Mouse (Mus musculus) adrenal gland, postnatal 36 days (tissue): ENCODE results near the gene Gm13285. TPM values are rescaled to one million over a fixed set of nuclear protein-coding genes. Genes with fewer than 3 reads are reported as not detected.
"Not testable (repeated sequence)": the region's sequence is repeated elsewhere in the genome, so short reads cannot be mapped to it uniquely, and the experiment has no call there.

Source experiments
- DNase-seq, 2 experiments: peaks; one replicate each; pipeline ENCODE4 v3.0.0; 2021; ENCODE audit warnings: mixed read lengths in 1 of 2
- long read RNA-seq, 2 experiments: library from polyadenylated mRNA; stranded (forward); transcript quantifications; one replicate each; pipeline ENCODE4 v2.0.0; 2021; ENCODE audit warnings: borderline sequencing depth in 2 of 2
- total RNA-seq, 2 experiments: library from RNA; stranded (reverse); gene quantifications; 2 replicates each; pipeline ENCODE4 v1.2.3; 2021

The Gm13285 gene
- not detected for total RNA-seq
- long read RNA-seq, experiment 1, result 0 reads
- long read RNA-seq, experiment 2, result 0 reads

- DNase-seq, result not testable (repeated sequence)
Observed at GRCm38 (mm10) chr4:88799365-88799764, at the start of gene Gm13285. Gm13285 (plus strand) TSS chr4:88799665.

DNA sequence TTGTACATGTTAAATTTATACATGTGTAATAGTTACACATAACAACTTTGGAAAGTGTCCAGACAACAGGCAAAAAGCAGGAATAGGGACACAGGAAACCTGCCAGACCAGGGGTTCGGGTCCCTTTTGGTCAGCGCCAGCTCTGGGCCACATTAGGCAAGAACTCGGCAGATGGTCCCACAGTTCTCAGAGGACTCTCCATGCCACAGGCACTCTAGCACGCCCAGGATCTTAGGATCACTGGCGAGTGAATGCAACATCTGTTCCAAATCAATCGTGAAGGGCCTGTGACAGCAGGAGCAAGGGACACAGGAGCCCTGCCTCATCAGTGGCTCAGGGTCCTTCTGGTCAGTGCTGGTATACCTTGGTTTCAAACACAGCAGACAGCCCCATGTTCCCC, 49.5 kb upstream of the Gm13285 start:
- no peak for DNase-seq

- DNase-seq, result peak; percentile 12 to 32
Observed at GRCm38 (mm10) chr4:88754818-88755340, 44.6 kb upstream of the Gm13285 start, which contains the start of gene Gm13271. Gm13271 (plus strand) TSS chr4:88754868.

DNA sequence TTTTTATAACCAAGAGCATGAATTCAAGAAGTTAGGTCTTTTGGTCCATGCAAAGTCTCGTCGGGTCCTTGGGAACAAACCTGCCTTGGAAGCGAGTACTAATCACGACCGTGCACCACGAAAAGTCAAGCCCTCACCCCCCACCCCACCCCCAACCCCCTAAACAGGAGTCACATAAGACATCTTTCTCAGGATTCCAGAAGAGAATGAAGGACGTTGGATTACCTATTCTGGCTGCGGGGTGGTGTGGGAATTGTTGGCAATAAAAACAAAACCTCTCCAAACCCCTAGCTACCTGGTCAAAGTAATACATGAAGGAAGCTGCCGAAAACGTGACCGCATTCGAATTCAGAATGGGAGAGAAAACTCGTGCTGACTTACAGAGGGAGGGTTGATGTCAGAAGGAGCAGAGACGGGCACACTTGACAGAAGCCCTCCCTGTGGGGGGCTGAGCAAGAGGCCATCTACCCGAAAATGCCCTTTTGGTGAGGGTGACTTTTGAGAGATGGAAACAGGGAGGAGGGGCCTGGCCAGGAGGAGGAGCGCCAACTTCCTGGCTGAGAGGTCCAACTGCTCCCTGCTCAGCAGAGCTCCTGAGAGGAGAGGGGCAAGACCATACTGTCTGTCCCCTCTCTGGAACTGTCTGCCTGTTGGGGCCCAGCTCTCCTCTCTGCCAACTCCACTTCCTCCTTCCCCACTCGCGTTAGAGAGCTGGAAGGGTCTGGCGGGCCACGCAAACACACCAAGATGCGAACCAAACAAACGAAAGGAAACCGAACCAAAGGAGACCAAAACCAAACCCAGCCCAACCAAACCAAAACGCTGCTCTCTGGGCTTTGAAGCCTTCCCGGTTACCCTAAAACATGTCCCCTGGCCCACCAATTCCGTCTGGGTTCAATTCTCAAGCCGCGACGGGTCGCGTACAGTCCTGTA, 42.6 kb upstream of the Gm13285 start:
- peak in 1 of 2 experiments; percentile 9 for DNase-seq

DNA sequence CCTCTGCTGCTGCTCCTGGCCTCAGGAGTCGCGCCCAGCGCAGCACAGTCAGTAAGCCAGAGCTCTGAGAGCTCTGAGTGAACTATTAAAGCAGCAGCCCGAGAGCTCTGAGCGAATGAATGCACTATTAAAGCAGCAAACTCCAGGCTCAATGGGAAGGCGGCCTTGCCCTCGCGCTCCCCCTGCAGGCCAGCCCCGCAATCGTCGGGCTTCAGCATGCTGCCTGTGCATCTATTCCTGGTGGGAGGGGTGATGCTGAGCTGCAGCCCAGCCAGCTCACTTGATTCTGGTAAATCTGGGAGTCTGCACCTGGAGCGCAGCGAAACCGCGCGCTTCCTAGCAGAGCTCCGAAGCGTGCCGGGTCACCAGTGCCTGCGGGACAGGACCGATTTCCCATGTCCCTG, 41.8 kb upstream of the Gm13285 start:
- DNase-seq, result peak; percentile 82

DNA sequence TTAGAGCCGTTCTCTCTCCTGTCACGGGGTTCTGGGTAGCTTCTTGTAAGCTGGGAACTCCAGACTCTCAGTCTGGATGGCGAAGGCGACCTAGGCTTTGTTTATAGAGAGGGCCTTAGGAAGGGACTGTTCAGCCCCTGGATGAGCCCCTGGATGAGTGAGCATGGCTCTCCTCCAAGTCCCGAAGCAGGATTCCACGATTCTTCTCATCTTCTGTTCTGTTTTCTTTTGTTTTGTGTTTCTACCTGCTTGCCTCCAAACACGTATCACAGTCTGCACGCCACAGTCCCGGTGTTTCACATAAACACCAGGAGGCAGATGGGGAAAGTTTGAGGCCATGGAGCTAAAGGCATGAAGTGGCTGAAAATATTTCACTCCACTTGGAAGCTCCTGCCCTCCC, 40.7 kb upstream of the Gm13285 start:
- not testable (repeated sequence) for DNase-seq

DNA sequence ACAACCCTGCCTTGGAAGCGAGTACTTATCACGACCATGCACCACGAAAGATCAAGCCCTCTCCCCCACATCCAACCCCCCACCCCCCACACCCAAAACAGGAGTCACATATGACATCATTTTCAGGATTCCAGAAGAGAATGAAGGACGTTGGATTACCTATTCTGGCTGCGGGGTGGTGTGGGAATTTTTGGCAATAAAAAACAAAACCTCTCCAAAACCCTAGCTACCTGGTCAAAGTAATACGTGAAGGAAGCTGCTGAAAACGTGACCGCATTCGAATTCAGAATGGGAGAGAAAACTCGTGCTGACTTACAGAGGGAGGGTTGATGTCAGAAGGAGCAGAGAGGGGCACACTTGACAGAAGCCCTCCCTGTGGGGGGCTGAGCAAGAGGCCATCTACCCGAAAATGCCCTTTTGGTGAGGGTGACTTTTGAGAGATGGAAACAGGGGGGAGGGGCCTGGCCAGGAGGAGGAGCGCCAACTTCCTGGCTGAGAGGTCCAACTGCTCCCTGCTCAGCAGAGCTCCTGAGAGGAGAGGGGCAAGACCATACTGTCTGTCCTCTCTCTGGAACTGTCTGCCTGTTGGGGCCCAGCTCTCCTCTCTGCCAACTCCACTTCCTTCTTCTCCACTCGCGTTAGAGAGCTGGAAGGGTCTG, 39.7 kb upstream of the Gm13285 start, which contains the start of gene Gm13283:
TSS of gene Gm13283 (plus strand) at position 510 of the 659 bp plus-strand sequence.
- peak; percentile 28 to 59 for DNase-seq

DNA sequence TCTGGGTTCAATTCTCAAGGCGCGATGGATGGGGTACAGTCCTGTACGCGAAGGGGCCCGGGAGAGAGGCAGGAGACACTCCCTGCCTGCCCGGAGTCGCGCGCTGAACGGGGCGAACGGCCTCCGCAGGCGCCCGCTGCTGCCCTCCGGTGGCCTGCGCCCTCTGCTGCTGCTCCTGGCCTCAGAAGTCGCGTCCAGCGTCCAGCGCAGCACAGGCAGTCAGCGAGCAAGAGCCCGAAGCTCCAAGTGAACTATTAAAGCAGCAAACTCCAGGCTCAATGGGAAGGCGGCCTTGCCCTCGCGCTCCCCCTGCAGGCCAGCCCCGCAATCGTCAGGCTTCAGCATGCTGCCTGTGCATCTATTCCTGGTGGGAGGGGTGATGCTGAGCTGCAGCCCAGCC, 39.0 kb upstream of the Gm13285 start:
- peak; percentile 84 to 86 for DNase-seq

DNA sequence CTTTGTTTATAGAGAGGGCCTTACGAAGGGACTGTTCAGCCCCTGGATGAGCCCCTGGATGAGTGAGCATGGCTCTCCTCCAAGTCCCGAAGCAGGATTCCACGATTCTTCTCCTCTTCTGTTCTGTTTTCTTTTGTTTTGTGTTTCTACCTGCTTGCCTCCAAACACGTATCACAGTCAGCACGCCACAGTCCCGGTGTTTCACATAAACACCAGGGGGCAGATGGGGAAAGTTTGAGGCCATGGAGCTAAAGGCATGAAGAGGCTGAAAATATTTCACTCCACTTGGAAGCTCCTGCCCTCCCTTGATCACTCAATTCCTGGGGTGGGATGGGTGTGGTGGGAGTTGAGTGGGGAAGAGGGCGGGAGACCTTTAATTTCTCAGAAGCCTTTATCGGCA, 37.7 kb upstream of the Gm13285 start:
- peak; percentile 13 to 19 for DNase-seq

DNA sequence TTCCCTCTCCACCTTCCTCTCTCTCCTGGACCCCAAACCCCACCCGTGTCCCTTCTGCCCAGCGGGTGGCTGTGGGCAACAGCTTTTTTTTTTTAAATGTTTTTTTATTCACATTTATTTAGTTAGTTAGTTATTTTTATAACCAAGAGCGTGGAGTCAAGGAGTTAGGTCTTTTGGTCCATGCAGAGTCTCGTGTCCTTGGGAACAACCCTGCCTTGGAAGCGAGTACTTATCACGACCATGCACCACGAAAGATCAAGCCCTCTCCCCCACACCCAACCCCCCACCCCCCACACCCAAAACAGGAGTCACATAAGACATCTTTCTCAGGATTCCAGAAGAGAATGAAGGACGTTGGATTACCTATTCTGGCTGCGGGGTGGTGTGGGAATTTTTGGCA, 37.1 kb upstream of the Gm13285 start:
- not testable (repeated sequence) for DNase-seq

GRCm38 (mm10) chr4:88763384-88764018, 36.0 kb upstream of the Gm13285 start:
- DNase-seq, result peak; percentile 65 to 69

GRCm38 (mm10) chr4:88773534-88773933, 25.9 kb upstream of the Gm13285 start, which contains the start of gene Gm13290:
Gm13290 (plus strand) TSS chr4:88773834.
- DNase-seq, result not testable (repeated sequence)

DNA sequence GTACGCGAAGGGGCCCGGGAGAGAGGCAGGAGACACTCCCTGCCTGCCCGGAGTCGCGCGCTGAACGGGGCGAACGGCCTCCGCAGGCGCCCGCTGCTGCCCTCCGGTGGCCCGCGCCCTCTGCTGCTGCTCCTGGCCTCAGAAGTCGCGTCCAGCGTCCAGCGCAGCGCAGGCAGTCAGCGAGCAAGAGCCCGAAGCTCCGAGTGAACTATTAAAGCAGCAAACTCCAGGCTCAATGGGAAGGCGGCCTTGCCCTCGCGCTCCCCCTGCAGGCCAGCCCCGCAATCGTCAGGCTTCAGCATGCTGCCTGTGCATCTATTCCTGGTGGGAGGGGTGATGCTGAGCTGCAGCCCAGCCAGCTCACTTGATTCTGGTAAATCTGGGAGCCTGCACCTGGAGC, 22.8 kb upstream of the Gm13285 start, which contains the start of gene Gm13289:
TSS of gene Gm13289 (plus strand) at position 301 of the 400 bp plus-strand sequence.
- DNase-seq, result not testable (repeated sequence)

DNA sequence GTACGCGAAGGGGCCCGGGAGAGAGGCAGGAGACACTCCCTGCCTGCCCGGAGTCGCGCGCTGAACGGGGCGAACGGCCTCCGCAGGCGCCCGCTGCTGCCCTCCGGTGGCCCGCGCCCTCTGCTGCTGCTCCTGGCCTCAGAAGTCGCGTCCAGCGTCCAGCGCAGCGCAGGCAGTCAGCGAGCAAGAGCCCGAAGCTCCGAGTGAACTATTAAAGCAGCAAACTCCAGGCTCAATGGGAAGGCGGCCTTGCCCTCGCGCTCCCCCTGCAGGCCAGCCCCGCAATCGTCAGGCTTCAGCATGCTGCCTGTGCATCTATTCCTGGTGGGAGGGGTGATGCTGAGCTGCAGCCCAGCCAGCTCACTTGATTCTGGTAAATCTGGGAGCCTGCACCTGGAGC, 19.9 kb upstream of the Gm13285 start, which contains the start of gene Gm13272:
TSS of gene Gm13272 (plus strand) at position 301 of the 400 bp plus-strand sequence.
- DNase-seq, result not testable (repeated sequence)

DNA sequence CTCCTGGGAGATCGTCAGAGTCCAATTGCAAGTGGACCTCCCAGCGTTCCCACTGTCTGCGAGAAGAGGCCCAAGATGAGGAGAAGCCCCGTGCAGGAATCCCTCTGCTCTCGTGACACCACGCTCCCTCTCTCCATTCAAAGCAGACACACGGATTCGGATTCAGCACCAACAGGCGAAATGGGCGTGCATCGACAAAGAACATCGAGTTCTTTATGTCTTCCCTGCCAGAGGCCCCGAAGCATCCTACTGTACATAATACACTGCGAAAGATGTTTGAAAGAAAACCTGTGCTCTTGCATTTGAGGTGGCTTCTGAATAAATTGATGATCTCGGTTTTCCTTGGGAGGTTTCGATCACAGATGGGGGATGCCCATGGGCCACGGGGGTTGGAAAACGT, 19.1 kb upstream of the Gm13285 start:
- DNase-seq, result not testable (repeated sequence)

- DNase-seq, result not testable (repeated sequence)
Observed at GRCm38 (mm10) chr4:88781831-88782230, 17.6 kb upstream of the Gm13285 start, which contains the start of gene Ifnz. Ifnz (plus strand) TSS chr4:88782131.

DNA sequence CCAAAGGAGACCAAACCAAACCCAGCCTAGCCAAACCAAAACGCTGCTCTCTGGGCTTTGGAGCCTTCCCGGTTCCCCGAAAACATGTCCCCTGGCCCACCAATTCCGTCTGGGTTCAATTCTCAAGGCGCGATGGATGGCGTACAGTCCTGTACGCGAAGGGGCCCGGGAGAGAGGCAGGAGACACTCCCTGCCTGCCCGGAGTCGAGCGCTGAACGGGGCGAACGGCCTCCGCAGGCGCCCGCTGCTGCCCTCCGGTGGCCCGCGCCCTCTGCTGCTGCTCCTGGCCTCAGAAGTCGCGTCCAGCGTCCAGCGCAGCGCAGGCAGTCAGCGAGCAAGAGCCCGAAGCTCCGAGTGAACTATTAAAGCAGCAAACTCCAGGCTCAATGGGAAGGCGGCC, 17.1 kb upstream of the Gm13285 start:
- peak in 1 of 2 experiments; percentile 32 for DNase-seq

GRCm38 (mm10) chr4:88785409-88785808, 14.1 kb upstream of the Gm13285 start, which contains the start of gene Gm13276:
Gm13276 (plus strand) TSS chr4:88785709.
- DNase-seq, result not testable (repeated sequence)

GRCm38 (mm10) chr4:88788402-88788801, 11.1 kb upstream of the Gm13285 start, which contains the start of gene Gm13277:
Gm13277 (plus strand) TSS chr4:88788632.
- DNase-seq, result peak; percentile 70

DNA sequence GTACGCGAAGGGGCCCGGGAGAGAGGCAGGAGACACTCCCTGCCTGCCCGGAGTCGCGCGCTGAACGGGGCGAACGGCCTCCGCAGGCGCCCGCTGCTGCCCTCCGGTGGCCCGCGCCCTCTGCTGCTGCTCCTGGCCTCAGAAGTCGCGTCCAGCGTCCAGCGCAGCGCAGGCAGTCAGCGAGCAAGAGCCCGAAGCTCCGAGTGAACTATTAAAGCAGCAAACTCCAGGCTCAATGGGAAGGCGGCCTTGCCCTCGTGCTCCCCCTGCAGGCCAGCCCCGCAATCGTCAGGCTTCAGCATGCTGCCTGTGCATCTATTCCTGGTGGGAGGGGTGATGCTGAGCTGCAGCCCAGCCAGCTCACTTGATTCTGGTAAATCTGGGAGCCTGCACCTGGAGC, 8.2 kb upstream of the Gm13285 start, which contains the start of gene Gm13278:
TSS of gene Gm13278 (plus strand) at position 301 of the 400 bp plus-strand sequence.
- DNase-seq, result not testable (repeated sequence)
